Mouse (Mus musculus) brain, embryonic 14.5 days (tissue): Measurements from ENCODE around the gene Rhbdd1. TPM values are rescaled to one million over a fixed set of nuclear protein-coding genes. Genes with fewer than 3 reads are reported as not detected.

ENCODE experiments used
- DNase-seq: peaks from one replicate; pipeline ENCODE4 v3.0.0-alpha.2; 2011; ENCODE audit warnings: low read depth
- CTCF ChIP-seq: fragments of 200-500 bp; IDR thresholded peaks from 2 replicates; pipeline ENCODE4 v1.5.1; 2012; ENCODE audit warnings: inconsistent platforms, mild to moderate bottlenecking, moderate library complexity, borderline replicate concordance; ENCODE audit not compliant: insufficient read depth, insufficient read length; ENCODE audit errors: extremely low read depth
- POLR2A ChIP-seq: fragments of 200-500 bp; IDR thresholded peaks from 2 replicates; pipeline ENCODE4 v1.6.1; 2012; ENCODE audit warnings: mild to moderate bottlenecking, inconsistent platforms, borderline replicate concordance; ENCODE audit not compliant: poor library complexity, insufficient read depth, insufficient read length, severe bottlenecking; ENCODE audit errors: extremely low read depth
- polyA plus RNA-seq: library from polyadenylated mRNA; depleted of rRNA; stranded (reverse); fragments of >200 nt; gene quantifications from 2 replicates; pipeline ENCODE4 v1.2.3, GENCODE M21; 2012

Rhbdd1 gene
- polyA plus RNA-seq, 1 experiment, result 4.5 TPM

DNA sequence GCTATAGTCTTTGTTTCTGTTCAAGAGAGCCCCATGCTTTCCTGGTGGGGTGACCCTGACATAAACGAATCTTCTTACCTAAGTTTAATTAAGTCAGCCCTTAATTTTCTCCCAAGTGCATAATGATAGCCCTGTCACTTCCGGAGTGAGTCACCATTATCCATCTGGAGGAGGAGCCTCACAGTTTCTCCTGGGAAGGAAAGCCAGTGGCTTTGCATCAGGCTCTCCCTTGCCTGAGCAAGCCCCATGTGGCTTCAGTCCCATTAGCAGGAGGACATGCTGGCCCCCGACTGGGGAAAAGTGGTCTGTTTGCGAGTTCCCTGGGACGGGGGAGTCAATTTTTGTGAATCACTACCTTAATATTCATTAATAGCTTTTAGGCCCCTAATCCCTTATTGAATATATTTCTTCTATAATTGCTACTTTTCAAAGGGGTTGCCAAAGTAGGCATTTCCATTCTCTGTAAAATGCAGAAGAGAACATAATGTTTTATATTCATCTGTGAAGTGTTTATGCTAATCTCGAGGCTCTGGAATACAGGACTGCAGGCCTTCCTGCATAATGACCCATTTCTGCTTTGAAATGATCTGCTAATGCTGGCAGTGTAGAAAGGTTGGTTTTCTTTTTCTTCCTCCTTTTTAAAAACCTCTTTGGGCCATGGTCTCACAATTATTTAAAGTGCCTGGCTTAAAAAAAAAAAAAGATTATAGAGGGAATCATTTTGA, 135.8 kb downstream of the Rhbdd1 start:
- DNase-seq, result peak; percentile 89
- TF ChIP-seq CTCF (no peak), POLR2A (no peak)

DNA sequence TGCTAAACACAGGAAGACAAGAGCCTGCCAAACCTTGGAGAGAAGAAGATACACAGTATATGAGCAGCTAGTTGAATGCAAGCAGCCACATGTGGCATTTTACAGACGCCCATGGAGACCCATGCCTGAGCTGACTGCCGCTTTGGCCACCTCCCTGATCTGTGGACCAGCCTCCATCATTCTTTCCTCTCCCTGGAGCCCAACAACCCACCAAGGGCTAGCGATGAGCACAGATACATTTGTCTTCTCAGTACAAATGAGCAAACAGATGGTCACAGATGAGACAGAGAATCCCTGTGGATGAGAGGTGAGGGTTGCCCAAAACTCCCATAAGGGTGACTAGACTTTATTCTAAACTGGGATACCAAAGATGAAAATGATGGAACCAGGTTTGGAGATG, 137.8 kb downstream of the Rhbdd1 start:
- no peak for DNase-seq
- TF ChIP-seq POLR2A (no peak), CTCF (no peak)

DNA sequence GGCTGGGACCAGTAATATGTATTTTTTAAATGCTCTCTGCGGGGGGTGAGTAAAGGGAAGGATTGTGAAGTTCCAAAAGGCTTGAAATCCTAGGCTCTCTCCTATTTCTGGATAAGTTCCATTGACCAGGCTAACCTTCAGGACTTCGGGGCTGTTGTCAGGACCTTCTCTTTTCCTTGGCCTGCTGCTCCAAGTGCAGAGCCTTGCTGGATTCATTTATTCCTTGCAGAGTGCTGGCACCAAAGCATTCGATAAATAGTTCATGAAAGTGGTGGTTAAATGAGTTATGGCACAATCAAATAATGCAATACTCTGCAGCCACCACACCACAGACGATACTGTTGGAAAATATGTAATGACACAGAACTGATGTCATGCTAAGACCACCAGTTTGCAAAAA, 143.1 kb downstream of the Rhbdd1 start:
- DNase-seq, result no peak
- no peak for TF ChIP-seq POLR2A
- no peak for TF ChIP-seq CTCF

DNA sequence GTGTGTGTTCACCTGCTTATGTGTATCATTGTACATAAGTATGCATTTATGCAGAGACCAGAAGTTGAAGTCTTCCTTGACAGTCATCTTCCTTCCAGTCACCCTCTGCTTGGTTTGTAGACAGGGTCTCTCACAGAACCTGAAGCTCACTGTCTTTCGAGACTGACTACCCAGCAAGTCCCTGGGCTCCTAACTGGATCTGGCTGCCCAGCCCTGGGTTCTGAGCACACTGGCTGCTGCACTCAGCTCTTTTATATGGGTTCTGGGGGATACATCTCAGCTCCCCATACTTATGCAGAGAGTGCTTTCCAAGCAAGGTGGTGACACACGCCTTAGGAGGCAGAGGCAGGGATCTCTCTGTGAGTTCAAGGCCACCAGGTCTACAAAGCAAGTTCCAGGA, 143.7 kb downstream of the Rhbdd1 start:
- TF ChIP-seq CTCF (no peak), POLR2A (no peak)
- no peak for DNase-seq

DNA sequence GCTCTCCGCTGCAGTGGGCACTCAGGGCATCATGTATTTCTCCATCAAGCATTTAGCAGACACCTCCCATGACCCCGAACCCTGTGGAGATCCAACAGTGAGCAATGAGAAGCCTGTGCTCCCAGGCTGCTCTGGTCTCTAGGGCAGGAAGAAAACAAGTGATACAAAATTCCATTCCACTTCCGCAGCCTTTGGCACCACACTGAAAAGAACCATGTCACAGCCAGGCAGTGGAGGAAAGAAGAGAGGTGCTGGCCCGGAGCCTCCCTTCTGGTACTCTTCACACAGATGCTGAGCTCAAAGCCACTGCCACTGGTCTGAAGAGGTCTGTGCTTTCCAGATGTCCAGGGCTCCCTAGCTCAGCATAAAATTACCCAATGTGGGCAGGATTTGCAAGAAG, 144.8 kb downstream of the Rhbdd1 start:
- DNase-seq, result no peak
- TF ChIP-seq CTCF, result no peak
- TF ChIP-seq POLR2A, result no peak

DNA sequence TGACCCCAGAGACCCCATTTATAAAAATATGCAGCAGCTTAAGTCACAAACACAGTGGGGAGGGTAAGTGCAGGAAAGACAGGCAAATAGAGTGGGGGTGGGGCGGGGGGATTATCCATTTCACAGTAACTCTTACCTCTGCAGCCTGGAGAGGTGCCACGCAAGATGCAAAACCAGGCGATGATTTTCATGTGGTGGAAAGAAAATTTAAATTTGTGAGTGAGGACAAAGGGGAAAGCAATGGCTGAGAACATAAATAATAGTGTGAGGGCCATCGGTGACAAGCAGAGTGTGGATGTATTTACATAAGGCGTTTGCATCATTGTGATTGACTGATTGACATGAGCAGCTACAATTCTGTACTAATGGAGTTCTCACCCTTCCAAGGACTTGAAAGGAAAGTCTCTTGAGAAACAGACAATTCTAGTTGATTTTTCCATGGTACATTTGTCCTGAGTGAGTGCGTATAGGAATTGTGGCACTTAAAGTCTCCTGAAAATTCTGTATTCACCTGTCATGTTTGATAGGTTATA, 149.1 kb downstream of the Rhbdd1 start:
- DNase-seq, result peak; percentile 55
- TF ChIP-seq POLR2A (no peak), CTCF (no peak)

DNA sequence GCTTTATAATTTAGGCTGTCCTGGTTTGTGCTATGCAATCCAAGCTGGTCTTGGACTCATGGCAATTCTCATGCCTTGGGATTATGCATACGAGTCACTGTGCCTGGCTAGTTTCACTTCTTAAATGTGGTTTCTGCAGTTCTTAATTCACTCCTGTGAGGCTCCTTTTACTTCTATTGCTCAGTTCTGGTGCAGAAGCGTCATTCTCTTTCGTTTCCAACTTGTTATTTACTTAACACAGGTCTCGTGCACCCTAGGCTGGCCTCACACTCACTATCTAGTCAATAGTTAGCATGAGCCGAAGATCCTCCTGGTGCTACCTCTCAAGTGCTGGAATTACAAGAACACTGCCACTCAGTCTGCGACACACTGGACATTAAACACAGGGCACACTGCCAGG, 152.6 kb downstream of the Rhbdd1 start:
- TF ChIP-seq POLR2A, result no peak
- DNase-seq, result no peak

DNA sequence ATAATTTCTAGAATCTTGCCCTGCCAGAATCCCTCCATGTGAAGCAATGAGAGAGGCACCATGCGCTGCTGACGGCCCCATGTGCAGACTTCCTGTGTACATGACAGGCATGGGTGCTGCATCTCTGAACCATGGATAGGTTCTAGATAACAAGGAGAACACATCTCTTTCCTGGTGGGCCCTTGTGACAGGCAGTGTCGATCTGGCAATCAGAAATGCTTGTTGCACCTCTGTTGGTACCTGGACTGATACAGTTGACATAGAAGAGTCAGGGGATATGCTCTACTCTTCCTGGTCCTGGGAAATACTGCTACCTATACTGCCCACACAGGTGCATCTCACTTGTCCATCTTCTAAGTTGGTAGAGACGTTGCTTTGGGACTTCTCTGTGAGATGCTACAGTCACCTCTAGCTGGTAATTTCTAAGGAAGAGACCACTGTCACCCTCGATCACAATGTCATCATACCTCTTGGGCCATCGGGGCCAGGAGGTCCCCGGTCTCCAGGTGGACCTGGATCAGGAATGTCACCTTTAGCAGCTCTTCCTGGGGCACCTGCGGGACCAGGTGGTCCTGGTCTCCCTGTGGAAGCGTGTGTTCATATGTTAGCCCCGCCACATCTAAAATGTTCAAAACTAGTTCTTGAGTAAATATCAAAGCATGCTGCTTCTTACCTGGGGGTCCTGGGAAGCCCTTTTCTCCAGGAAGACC, 154.4 kb downstream of the Rhbdd1 start:
- no peak for TF ChIP-seq CTCF
- no peak for TF ChIP-seq POLR2A
- DNase-seq, result no peak

DNA sequence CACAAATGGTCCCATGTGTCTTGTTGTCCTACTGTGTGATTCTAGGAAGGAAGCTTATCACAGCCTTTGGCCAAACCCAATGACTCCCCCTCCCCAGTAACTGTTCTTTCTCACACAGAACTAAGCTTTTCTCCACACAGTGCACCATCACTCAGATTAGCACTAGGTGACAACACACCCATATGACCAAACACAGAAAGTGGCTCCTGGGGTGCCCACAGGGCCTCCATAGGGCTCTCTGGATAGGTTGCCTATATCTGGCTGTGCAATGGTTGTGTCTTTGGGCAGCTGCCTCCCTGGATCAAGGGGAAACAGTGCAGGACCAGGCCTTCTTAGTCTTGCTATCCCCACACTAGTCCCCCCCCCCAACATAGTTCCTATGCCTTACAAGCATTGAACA, 157.2 kb downstream of the Rhbdd1 start:
- DNase-seq, result no peak
- TF ChIP-seq POLR2A (no peak), CTCF (no peak)

DNA sequence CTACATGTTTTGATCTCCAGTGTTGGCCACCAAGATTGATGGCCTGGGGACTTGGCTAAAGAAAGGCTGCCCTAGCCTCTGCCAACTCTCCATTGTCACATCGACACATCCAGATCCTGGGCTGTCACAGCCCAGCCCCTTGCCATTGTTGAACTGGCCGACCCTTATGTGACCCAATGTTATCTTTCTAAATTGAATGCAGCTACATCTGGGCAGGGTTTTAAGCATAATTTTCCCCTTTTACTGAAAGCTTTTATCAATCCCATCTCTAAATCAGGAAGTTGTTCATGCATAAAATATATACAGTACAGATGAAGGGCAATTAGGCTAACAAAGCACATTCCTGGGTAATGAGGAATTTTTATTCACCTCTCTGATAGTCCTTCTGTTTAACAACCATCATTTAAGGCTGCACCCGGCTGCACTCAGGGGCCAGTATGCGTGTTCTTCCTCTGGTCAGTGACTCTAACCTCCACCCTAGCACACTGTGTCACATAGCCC, 158.3 kb downstream of the Rhbdd1 start:
- TF ChIP-seq CTCF, result no peak
- TF ChIP-seq POLR2A, result no peak

DNA sequence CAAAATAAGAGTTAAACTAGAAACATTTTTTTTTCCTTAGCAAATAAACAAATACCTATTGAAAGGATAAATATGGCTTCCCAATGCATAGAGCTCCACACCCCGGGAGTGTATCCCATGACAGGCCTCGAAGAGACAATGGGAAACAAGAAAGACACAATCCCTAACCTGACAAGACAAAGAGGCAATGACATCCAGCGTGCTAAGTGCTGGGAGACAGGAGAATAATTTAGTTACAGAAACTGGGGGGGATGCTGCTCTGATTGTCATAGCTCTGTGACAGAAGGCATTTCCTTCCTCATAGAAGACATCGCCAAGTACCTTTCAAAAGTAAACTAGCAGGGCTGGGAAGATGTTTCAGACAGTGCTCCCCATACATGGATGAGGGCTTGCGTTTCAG, 159.0 kb downstream of the Rhbdd1 start:
- TF ChIP-seq POLR2A (no peak), CTCF (no peak)
- peak; percentile 60 for DNase-seq

More for the DNA sequence above, 158.3 kb downstream of the Rhbdd1 start:
- DNase-seq, result peak; percentile 58
